Mouse (Mus musculus) spleen, adult 2 months (tissue): ENCODE results near the gene Abcb11.

Experiments used
- CTCF ChIP-seq: fragments of 200-500 bp; IDR thresholded peaks from 2 replicates; pipeline ENCODE4 v1.5.1; 2011; ENCODE audit warnings: mild to moderate bottlenecking, inconsistent platforms; ENCODE audit not compliant: insufficient read depth, insufficient read length, insufficient replicate concordance; ENCODE audit errors: extremely low read depth
- POLR2A ChIP-seq: fragments of 200-500 bp; IDR thresholded peaks from 2 replicates; pipeline ENCODE4 v1.6.1; 2011; ENCODE audit warnings: low read depth, low read length, inconsistent platforms

DNA sequence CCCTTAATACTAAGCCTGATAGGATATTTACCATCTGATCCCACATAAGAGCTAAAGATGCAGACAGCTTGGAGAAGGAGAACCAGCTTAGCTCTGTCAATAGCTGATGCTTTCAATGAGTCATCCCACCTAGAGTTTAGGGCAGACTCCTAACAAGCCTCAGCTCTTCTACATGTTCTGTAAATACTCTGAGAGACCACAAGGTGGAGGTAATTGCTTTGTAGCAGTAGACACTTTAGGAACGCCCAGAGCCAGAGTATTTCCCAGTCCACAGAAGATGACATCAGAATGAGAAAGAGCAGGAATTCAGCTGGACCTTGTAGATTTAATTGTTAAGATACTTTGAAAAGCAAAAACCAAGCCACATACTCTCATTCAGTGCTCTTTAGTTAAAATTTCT, 66.5 kb downstream of the Abcb11 start:
- TF ChIP-seq CTCF (no peak), POLR2A (no peak)
